Mouse (Mus musculus) CD4-positive, CD25-positive, alpha-beta regulatory T cell, adult 2 months (primary cell): ENCODE results near the gene Slc35e3.

Source experiments
- DNase-seq: peaks from one replicate; pipeline ENCODE4 v3.0.0-alpha.2; 2012; ENCODE audit warnings: low read depth, low spot score

The Slc35e3 gene

GRCm38 (mm10) chr10:117776281-117777102, 30.3 kb upstream of the Slc35e3 start:
- DNase-seq, result no peak

- DNase-seq, result no peak
Observed at GRCm38 (mm10) chr10:117775401-117776144, 29.4 kb upstream of the Slc35e3 start.

- DNase-seq, result no peak
Observed at GRCm38 (mm10) chr10:117774817-117775120, 28.6 kb upstream of the Slc35e3 start.

GRCm38 (mm10) chr10:117774011-117774816, 28.0 kb upstream of the Slc35e3 start:
- no peak for DNase-seq

- DNase-seq, result no peak
Observed at GRCm38 (mm10) chr10:117773106-117773720, 27.0 kb upstream of the Slc35e3 start.

GRCm38 (mm10) chr10:117772364-117773105, 26.4 kb upstream of the Slc35e3 start:
- DNase-seq, result no peak

- DNase-seq, result no peak
Observed at GRCm38 (mm10) chr10:117771131-117771510, 25.0 kb upstream of the Slc35e3 start.

- no peak for DNase-seq
Observed at GRCm38 (mm10) chr10:117770286-117771130, 24.3 kb upstream of the Slc35e3 start.

GRCm38 (mm10) chr10:117769541-117770285, 23.5 kb upstream of the Slc35e3 start:
- DNase-seq, result no peak

- DNase-seq, result no peak
Observed at GRCm38 (mm10) chr10:117768141-117768440, 21.9 kb upstream of the Slc35e3 start.

GRCm38 (mm10) chr10:117767286-117768140, 21.3 kb upstream of the Slc35e3 start:
- DNase-seq, result no peak

GRCm38 (mm10) chr10:117766896-117767160, 20.7 kb upstream of the Slc35e3 start:
- no peak for DNase-seq

- no peak for DNase-seq
Observed at GRCm38 (mm10) chr10:117766111-117766895, 20.1 kb upstream of the Slc35e3 start.

GRCm38 (mm10) chr10:117765116-117765894, 19.1 kb upstream of the Slc35e3 start:
- DNase-seq, result no peak

- no peak for DNase-seq
Observed at GRCm38 (mm10) chr10:117764598-117764997, 18.4 kb upstream of the Slc35e3 start.

GRCm38 (mm10) chr10:117763588-117764190, 17.5 kb upstream of the Slc35e3 start:
- DNase-seq, result no peak

- no peak for DNase-seq
Observed at GRCm38 (mm10) chr10:117762966-117763365, 16.8 kb upstream of the Slc35e3 start.
